Mouse (Mus musculus) CH12.LX (cell line): ENCODE data around the gene Adora2b. TPM values are rescaled to one million over a fixed set of nuclear protein-coding genes. Genes with fewer than 3 reads are reported as not detected.

Experiments
- DNase-seq: peaks from one replicate; pipeline ENCODE4 v3.0.0-alpha.2; 2013; ENCODE audit errors: extremely low read depth
- H3K27ac ChIP-seq: 2 replicates; pipeline ENCODE4 v1.5.1; 2012; ENCODE audit warnings: low read depth, mild to moderate bottlenecking, control low read depth, moderate library complexity; ENCODE audit not compliant: insufficient read depth
- H3K27me3 ChIP-seq: replicated peaks from 2 replicates; pipeline ENCODE3; 2012; ENCODE audit warnings: inconsistent platforms
- H3K36me3 ChIP-seq, 2 experiments: replicated peaks in 1 of 2; 2 replicates each; pipeline versions ENCODE3 to v1.6.1; 2012; ENCODE audit warnings: inconsistent platforms in 1 of 2, low read length in 1 of 2, mild to moderate bottlenecking in 1 of 2, mixed read lengths in 1 of 2, moderate library complexity in 1 of 2; ENCODE audit not compliant: control insufficient read depth in 1 of 2, insufficient read depth in 1 of 2
- H3K4me1 ChIP-seq, 2 experiments: 2 replicates each; pipeline ENCODE4 v1.6.1; 2012; ENCODE audit warnings: inconsistent platforms in 1 of 2, moderate library complexity in 1 of 2; ENCODE audit not compliant: insufficient read depth in 2 of 2, control insufficient read depth in 1 of 2
- H3K4me2 ChIP-seq: 2 replicates; pipeline ENCODE4 v1.6.1; 2012; ENCODE audit warnings: low read depth, mild to moderate bottlenecking, control low read depth; ENCODE audit not compliant: poor library complexity, insufficient read depth, severe bottlenecking
- H3K4me3 ChIP-seq, 3 experiments: fragments of 150-350 bp in 1 of 3; sonication (generic) in 1 of 3; replicated peaks in 1 of 3; 2 replicates each; pipeline versions ENCODE3 to v1.5.1; 2011 to 2012; ENCODE audit warnings: low read depth in 2 of 3, low read length in 2 of 3, mild to moderate bottlenecking in 2 of 3, moderate library complexity in 2 of 3, control low read depth in 1 of 3, improper control_type of control experiment in 1 of 3, inconsistent platforms in 1 of 3, mixed read lengths in 1 of 3; ENCODE audit not compliant: poor library complexity in 1 of 3
- H3K79me2 ChIP-seq: replicated peaks from 2 replicates; pipeline ENCODE4 v1.6.1; 2012; ENCODE audit warnings: mild to moderate bottlenecking, moderate library complexity; ENCODE audit not compliant: control insufficient read depth, poor library complexity, insufficient read depth, severe bottlenecking; ENCODE audit errors: extremely low read depth
- H3K9ac ChIP-seq: 2 replicates; pipeline ENCODE4 v1.6.1; 2012; ENCODE audit warnings: low read depth, mild to moderate bottlenecking, control low read depth, moderate library complexity; ENCODE audit not compliant: insufficient read depth
- H3K9me3 ChIP-seq: replicated peaks from 2 replicates; pipeline ENCODE3; 2012; ENCODE audit warnings: low read length, inconsistent platforms, mixed read lengths
- CHD2 ChIP-seq: IDR thresholded peaks from 2 replicates; pipeline ENCODE4 v1.6.1; 2011; ENCODE audit warnings: low read length, improper control_type of control experiment
- EP300 ChIP-seq: IDR thresholded peaks from 2 replicates; pipeline ENCODE4 v1.6.1; 2011; ENCODE audit warnings: low read length, improper control_type of control experiment
- ETS1 ChIP-seq: conservative IDR thresholded peaks from 2 replicates; pipeline ENCODE4 v1.6.1; 2012; ENCODE audit warnings: low read depth, mild to moderate bottlenecking, inconsistent platforms, low read length, improper control_type of control experiment, moderate library complexity
- JUND ChIP-seq: conservative IDR thresholded peaks from 2 replicates; pipeline ENCODE4 v1.6.1; 2011; ENCODE audit warnings: low read depth, low read length, improper control_type of control experiment
- KAT2A ChIP-seq: IDR thresholded peaks from 2 replicates; pipeline ENCODE4 v1.6.1; 2012; ENCODE audit warnings: low read length, improper control_type of control experiment, inconsistent platforms; ENCODE audit not compliant: insufficient replicate concordance
- MAFK ChIP-seq: IDR thresholded peaks from 2 replicates; pipeline ENCODE4 v1.6.1; 2011; ENCODE audit warnings: low read length, improper control_type of control experiment; ENCODE audit not compliant: insufficient replicate concordance
- MAX ChIP-seq: IDR thresholded peaks from 2 replicates; pipeline ENCODE4 v1.6.1; 2011; ENCODE audit warnings: low read length, improper control_type of control experiment
- MAZ ChIP-seq: IDR thresholded peaks from 2 replicates; pipeline ENCODE4 v1.6.1; 2012; ENCODE audit warnings: low read depth, mild to moderate bottlenecking, inconsistent platforms, low read length, improper control_type of control experiment, moderate library complexity
- MXI1 ChIP-seq: IDR thresholded peaks from 2 replicates; pipeline ENCODE4 v1.6.1; 2011; ENCODE audit warnings: mild to moderate bottlenecking, low read depth, low read length, improper control_type of control experiment
- NRF1 ChIP-seq: IDR thresholded peaks from 2 replicates; pipeline ENCODE4 v1.6.1; 2014; ENCODE audit warnings: low read depth, mild to moderate bottlenecking, inconsistent platforms, low read length, improper control_type of control experiment, moderate library complexity
- POLR2AphosphoS2 ChIP-seq: IDR thresholded peaks from 2 replicates; pipeline ENCODE4 v1.6.1; 2011; ENCODE audit warnings: low read depth, low read length, improper control_type of control experiment
- USF1 ChIP-seq: IDR thresholded peaks from 2 replicates; pipeline ENCODE4 v1.6.1; 2014; ENCODE audit warnings: low read depth, mild to moderate bottlenecking, inconsistent platforms, low read length, improper control_type of control experiment
- ZC3H11A ChIP-seq: IDR thresholded peaks from 2 replicates; pipeline ENCODE4 v1.6.1; 2012; ENCODE audit warnings: low read depth, mild to moderate bottlenecking, inconsistent platforms, low read length, improper control_type of control experiment
- ZKSCAN1 ChIP-seq: IDR thresholded peaks from 2 replicates; pipeline ENCODE4 v1.6.1; 2012; ENCODE audit warnings: low read depth, inconsistent platforms, low read length, improper control_type of control experiment, borderline replicate concordance
- ZMIZ1 ChIP-seq: IDR thresholded peaks from 2 replicates; pipeline ENCODE4 v1.6.1; 2012; ENCODE audit warnings: low read depth, mild to moderate bottlenecking, inconsistent platforms, low read length, improper control_type of control experiment
- dilution Hi-C: fragments of 300-500 bp; cut with MboI; formaldehyde crosslinking; loops from 2 replicates; pipeline ENCODE4 v1.14.3; 2020; ENCODE audit warnings: low sequenced_read_pairs; ENCODE audit not compliant: extremely low pct_unique_long_range_greater_than_20kb, extremely low pct_ligation_motif_present
- in situ Hi-C: fragments of 300-500 bp; cut with MboI; formaldehyde crosslinking; loops from 3 replicates; pipeline ENCODE4 v1.14.3; 2019; ENCODE audit warnings: low sequenced_read_pairs, low pct_ligation_motif_present, low pct_unique_long_range_greater_than_20kb, mixed read lengths
- polyA plus RNA-seq: library from polyadenylated mRNA; unstranded; fragments of >175 nt; gene quantifications from 2 replicates; pipeline ENCODE4 v1.2.1, GENCODE M21; 2012; ENCODE audit warnings: low read depth; ENCODE audit not compliant: insufficient read length
- total RNA-seq, 2 experiments: library from RNA; depleted of rRNA; stranded (reverse); fragments of 300-350 nt in 1 of 2; fragments of >200 nt in 1 of 2; gene quantifications; 2 replicates each; pipeline ENCODE4 v1.2.3; 2012 to 2014

The Adora2b gene
- total and polyA plus RNA-seq, 3 experiments = 0.77 to 1.7 (median 0.87) TPM

DNA sequence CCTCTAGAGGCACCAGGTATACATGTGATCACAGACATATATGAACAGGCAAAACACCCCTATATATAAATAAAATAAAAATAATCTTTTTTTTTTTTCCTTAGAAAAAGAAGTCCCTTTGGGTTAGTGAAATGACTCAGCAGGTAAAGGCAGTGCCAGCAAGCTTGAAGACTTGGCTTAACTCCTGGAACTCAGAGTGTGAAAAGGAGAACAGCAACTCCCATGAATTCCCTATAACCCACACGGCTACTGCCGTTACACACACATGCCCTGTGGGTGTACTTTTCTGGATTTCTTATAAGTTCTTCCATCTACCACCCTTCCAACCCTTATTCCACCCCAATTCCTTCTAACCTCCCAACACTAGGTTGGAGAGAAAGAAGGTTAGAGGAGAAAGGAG lies 57.1 kb downstream of the Adora2b start:
- Histone ChIP-seq H3K4me3 (no peak overlapping the region), H3K27me3 (no peaks in the 10 kb centered on the region), H3K4me1 (peaks cover 0 to 3% of the 10 kb centered on the region in 2 experiments; a peak in 1 of 4 replicates), H3K9ac (no peak overlapping the region), H3K36me3 (peaks cover 24 to 71% of the 10 kb centered on the region in 2 experiments), H3K4me2 (no peak overlapping the region)
- dilution Hi-C loops = no loop called here
- DNase-seq = no peak
- no peak for TF ChIP-seq MAX
- no peak for TF ChIP-seq EP300
- no peak for TF ChIP-seq ZKSCAN1
- TF ChIP-seq USF1 = no peak
- TF ChIP-seq, all 38 proteins: peak for 0
- in situ Hi-C loops = no loop called here
- Histone ChIP-seq H3K79me2 (no peaks in the 10 kb centered on the region), H3K27ac (no peak overlapping the region), H3K9me3 (no peaks in the 10 kb centered on the region)

DNA sequence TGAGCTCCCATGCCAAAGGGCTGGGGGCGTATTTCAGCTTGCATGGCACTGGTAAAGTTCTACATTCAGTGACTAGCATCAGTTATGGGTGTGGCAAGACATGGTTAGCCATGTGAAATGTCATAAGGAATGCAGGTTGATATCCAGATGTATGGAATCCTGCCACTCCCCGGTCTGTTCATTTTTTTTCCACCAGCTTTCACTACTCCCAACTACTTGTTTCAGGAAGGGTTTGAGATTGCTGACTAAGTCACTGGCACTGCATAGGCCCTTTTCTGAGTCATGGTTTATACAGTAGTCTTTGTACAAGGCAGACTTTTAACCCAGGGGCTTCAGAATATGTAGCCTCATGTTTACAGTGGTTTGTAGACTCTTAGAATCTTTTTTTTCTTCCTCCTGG lies 60.5 kb downstream of the Adora2b start:
- no peak for DNase-seq
- no peak overlapping the region for H3K4me3 ChIP-seq
- no peaks in the 10 kb centered on the region for H3K9me3 ChIP-seq
- in situ Hi-C loops (no loop called here), dilution Hi-C loops (no loop called here)
- no peaks in the 10 kb centered on the region for H3K4me1 ChIP-seq
- TF ChIP-seq ZC3H11A (no peak), MAZ (no peak), MAX (no peak), NRF1 (no peak), CHD2 (no peak), ZMIZ1 (no peak), POLR2AphosphoS2 (no peak), KAT2A (no peak), ZKSCAN1 (no peak)
- H3K9ac ChIP-seq = no peak overlapping the region
- peaks cover 44 to 74% of the 10 kb centered on the region in 2 experiments for H3K36me3 ChIP-seq
- H3K27me3 ChIP-seq = no peaks in the 10 kb centered on the region
- H3K4me2 ChIP-seq = no peak overlapping the region
- H3K27ac ChIP-seq = no peak overlapping the region
- H3K79me2 ChIP-seq = no peaks in the 10 kb centered on the region

DNA sequence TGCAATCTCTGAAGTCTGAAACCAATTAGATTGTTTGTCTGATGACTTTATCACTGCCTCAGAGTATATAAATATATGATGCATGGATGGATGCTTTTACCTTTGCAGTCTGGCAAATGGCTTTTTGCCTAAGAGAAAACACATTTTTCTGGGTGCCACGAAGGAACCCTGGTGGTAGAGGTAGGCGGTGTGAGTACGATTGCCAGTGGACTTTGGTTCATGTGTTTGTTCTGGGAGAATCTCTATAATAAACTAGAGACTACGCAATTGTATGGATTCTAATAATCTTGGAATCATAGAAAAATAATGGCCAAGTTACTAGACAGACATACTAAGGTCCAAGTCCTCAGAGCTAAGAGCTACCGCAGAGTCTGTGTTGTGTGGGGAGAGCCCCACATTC lies 66.2 kb downstream of the Adora2b start:
- DNase-seq = no peak
- H3K9me3 ChIP-seq = no peaks in the 10 kb centered on the region
- H3K4me3 ChIP-seq = no peak overlapping the region
- in situ Hi-C loops = no loop called here
- dilution Hi-C loops = no loop called here
- H3K4me2 ChIP-seq = no peak overlapping the region
- H3K36me3 ChIP-seq = peaks cover 72% of the 10 kb centered on the region in 2 experiments
- H3K27me3 ChIP-seq = no peaks in the 10 kb centered on the region
- no peak overlapping the region for H3K9ac ChIP-seq
- TF ChIP-seq MAFK = no peak
- TF ChIP-seq ETS1 = no peak
- no peak for TF ChIP-seq EP300
- no peak for TF ChIP-seq JUND
- no peak for TF ChIP-seq NRF1
- no peak for TF ChIP-seq MXI1
- no peak overlapping the region for H3K27ac ChIP-seq
- H3K79me2 ChIP-seq = no peaks in the 10 kb centered on the region
- peaks cover 0 to 6% of the 10 kb centered on the region in 2 experiments; a peak in 2 of 4 replicates for H3K4me1 ChIP-seq

Other genes starting within 250 kb of the Adora2b start
- 38.8 and 44.2 TPM in 2 replicates for gene Zswim7, start 32.4 kb downstream of the Adora2b start, total RNA-seq (2012; rRNA removed)
- gene Zswim7, start 32.4 kb downstream of the Adora2b start, total RNA-seq (2014; rRNA removed) = 62.3 and 62.5 TPM in 2 replicates
- gene Zswim7, start 32.4 kb downstream of the Adora2b start, polyA plus RNA-seq = 57.8 and 58.2 TPM in 2 replicates
- 13.0 and 16.1 TPM in 2 replicates for gene Ttc19, start 32.5 kb downstream of the Adora2b start, total RNA-seq (2012; rRNA removed)
- gene Ttc19, start 32.5 kb downstream of the Adora2b start, total RNA-seq (2014; rRNA removed) = 22.6 and 27.3 TPM in 2 replicates
- gene Ttc19, start 32.5 kb downstream of the Adora2b start, polyA plus RNA-seq = 22.2 and 28.3 TPM in 2 replicates
- 5.2 and 5.6 TPM in 2 replicates for gene Pigl, start 209.5 kb downstream of the Adora2b start, total RNA-seq (2012; rRNA removed)
- gene Pigl, start 209.5 kb downstream of the Adora2b start, total RNA-seq (2014; rRNA removed) = 3.0 and 4.4 TPM in 2 replicates
- gene Pigl, start 209.5 kb downstream of the Adora2b start, polyA plus RNA-seq = 7.6 and 9.1 TPM in 2 replicates
- 83.8 and 93.7 TPM in 2 replicates for gene Ncor1, start 209.6 kb downstream of the Adora2b start, total RNA-seq (2012; rRNA removed)
- 69.3 and 76.3 TPM in 2 replicates for gene Ncor1, start 209.6 kb downstream of the Adora2b start, total RNA-seq (2014; rRNA removed)
- gene Ncor1, start 209.6 kb downstream of the Adora2b start, polyA plus RNA-seq = 171 and 232 TPM in 2 replicates